Mouse (Mus musculus) central nervous system, embryonic 11.5 days (tissue): ENCODE data around the gene Nhsl1. TPM values are rescaled to one million over a fixed set of nuclear protein-coding genes. Genes with fewer than 3 reads are reported as not detected.

Source experiments
- polyA plus RNA-seq: library from polyadenylated mRNA; depleted of rRNA; stranded (reverse); fragments of >200 nt; gene quantifications from 2 replicates; pipeline ENCODE4 v1.2.3, GENCODE M21; 2012; rRNA removed

Nhsl1 gene
- 17.3 and 19.6 TPM in 2 replicates for polyA plus RNA-seq

GRCm38 (mm10) chr10:18318916-18319481 lies at the start of gene Nhsl1:
Nhsl1 (plus strand) TSS chr10:18318985.

DNA sequence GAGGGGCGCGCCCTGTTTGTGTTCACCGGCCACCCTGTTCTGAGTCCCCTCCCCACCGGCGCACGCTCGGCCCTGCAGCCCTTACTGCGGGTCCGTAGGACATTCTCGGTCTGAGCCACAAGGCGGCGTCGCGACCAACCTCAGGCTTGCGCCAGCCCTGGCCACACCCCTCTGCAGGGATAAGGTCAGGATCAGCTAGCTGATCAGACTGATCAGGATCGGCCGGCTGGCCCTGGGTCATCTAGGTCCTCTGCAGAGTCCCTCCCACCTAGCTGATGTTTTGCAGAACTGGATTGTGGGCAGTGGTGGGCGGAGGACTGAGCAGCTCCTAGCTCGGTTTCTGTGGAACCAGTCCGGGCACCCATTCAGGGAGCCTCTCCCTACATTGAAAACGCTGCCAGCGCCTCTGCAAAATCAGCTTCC lies 227.0 kb downstream of the Nhsl1 start, which contains the start of gene Hebp2:
TSS of gene Hebp2 (minus strand) at position 264 of the 423 bp plus-strand sequence.

Other genes starting within 250 kb of the Nhsl1 start
- 0.17 and 0.76 TPM in 2 replicates for gene Ect2l, start 108.1 kb upstream of the Nhsl1 start, polyA plus RNA-seq
- 6.9 and 13.1 TPM in 2 replicates for gene Ccdc28a, start 84.0 kb upstream of the Nhsl1 start, polyA plus RNA-seq
- 4.1 and 6.6 TPM in 2 replicates for gene Hebp2, start 227.1 kb downstream of the Nhsl1 start, polyA plus RNA-seq